Mouse (Mus musculus) forelimb bud, embryonic 11.5 days (tissue): ENCODE measurements around the gene Gdf11.

Experiments
- DNase-seq: peaks from one replicate; pipeline ENCODE4 v3.0.0-alpha.2; 2012; ENCODE audit warnings: low read depth, low spot score

Gdf11 gene

DNA sequence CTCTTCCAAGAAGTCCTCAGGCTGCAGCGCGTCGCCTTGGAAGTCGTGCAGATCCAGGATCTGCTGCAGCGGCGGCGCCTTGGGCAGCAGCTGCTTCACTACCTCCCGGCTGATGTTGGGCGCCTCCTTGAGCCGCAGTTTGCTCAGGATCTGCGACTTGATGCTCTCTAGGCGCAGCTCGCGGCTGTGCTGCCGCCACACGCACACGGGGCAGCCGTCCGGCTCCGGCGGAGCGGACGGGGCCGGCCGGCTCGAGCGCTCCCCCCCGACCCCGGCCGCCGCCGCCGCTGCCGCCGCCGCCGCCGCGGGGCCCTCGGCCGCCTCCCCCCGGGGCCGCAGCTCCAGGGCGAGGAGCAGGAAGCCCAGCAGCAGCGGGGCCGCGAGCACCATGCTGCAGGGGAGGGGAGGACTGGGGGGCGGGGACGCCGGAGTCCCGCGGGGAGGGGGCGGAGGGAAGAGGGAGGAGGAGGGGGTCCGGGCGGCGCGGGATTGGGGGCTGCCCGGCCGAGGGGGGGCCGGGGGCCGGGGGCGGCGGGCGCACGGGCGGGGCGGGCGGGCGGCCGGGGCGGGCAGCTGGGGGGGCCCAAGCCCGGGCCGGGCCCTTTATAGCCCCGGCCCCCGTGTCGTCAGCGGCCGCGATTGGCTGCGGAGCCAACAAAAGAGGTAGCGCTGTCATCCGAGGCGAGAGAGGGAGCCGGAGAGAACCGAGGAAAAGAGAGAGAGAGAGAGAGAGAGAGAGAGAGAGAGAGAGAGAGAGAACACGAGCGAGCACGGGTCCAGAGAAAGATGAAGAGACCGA, at the start of gene Gdf11:
Gene Gdf11, minus strand, starts transcription at position 423 of the 799 bp plus-strand sequence.
- DNase-seq = peak; percentile 90

DNA sequence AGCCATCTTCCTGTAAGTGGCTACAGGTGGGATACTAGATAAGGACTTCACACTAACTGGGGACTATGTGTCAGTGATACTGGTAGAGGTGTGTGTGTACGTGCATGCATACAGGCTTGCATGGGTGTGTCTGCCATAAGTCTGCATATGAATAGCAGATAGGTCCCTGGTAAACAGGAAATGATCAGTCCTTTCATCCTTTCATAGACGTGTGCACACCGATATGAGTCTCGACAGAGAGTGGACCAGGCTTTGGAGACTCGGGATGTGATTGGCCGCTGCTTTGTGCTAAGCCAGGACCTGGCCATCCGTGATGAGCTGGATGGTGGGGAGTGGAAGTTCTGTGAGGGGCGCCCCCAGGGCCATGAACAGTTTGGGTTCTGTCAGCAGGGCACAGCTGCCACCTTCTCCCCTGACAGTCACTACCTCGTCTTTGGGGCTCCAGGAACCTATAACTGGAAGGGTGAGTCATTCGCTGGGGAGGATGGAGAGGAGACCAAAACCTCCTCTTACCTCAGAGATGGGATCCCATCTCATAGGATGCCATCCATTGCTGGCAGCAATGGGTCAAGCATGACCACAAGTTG, 49.0 kb upstream of the Gdf11 start:
- DNase-seq = no peak

DNA sequence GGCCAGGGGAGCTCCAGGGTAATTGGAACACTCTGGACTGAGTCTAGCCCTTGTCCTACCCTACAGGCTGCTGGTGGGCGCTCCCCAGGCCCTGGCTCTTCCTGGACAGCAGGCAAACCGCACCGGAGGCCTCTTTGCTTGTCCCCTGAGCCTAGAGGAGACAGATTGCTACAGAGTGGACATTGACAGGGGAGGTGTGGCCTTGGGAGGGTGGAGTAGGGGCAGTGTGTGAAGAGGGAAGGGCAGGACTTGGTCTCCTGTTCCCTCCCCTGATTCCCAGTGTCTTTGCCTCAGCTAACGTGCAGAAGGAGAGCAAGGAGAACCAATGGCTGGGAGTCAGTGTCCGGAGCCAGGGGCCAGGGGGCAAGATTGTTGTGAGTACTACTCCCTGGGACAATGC, 47.5 kb upstream of the Gdf11 start:
- no peak for DNase-seq

DNA sequence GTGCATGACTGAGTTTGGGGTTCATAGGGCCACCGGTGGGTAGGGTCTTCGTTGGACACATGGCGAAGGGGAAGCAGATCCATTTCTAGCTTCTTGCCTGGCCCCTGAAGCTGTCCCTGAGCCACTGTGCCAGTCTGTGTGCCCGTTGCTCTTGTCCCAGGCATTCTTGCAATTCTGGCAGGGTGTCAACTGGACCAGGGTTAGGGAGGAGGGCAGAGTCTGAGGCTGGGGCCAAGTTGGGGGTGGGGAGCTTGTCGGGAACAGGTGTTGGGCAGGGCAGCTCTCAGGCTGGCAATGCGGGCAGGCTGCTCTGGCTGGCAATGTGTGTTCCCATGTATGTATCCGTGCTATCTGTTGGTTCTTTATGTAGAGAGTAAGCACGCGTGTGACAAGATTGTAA, 46.9 kb upstream of the Gdf11 start:
- DNase-seq = no peak

DNA sequence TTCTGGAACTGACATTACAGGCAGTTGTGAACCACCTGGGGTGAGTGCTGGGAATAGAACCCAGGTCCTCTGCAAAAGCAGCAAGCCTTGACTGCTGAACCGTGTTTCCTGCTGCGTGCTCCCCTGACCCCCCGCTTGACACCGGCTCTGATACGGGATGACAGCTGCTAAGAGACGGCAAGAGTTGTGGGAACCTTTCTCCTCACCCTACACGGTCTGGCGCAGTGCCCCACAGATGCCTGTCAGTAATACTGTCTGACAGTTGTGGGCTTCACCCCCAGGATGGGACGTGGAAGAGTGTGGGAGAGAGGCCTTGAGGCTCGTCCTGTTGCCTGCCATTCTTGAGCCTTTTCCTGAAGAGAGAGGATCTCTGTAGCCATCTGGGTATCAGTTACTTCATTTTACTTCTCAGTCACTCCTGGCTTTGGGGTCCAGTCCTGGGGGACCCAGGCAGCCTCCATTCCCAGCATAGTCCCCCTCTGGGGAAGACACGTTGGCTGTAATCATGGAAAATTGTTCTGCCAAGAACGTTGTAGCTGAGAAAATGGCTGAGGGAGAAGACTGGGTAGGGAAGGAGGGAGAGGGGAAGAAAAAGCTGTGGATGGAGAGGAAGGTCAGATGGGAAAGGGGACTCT, 46.4 kb upstream of the Gdf11 start:
- DNase-seq = no peak

DNA sequence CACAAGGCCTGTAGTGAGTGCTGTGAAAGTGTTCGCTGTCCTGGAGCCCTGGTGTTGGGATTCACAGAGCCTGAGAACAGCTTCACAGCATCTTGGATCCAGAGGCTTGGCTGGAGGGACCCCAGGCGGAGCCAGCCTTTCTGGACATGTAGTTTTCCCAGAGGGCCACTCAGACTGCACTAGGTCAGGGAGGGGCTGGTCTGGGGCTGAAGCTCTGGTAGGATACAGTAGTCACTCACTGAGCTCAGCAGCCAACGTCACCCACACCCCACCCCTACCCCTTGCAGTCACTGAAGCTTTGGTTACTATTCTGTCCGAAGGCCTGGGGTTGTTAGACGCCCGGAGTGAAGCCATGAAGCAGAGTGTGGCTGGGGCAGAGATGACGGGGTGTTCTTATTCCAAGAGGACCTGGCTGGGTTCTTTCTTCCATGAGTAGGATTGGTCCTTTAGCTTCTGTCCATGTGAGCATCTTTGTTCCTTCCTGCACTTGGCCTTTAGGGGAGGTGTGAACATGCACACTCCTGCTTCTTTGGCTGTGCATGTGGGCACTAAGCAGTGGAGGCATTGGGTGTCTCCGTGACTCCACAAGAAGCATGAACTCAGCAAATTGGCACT, 44.4 kb upstream of the Gdf11 start:
- DNase-seq = no peak

DNA sequence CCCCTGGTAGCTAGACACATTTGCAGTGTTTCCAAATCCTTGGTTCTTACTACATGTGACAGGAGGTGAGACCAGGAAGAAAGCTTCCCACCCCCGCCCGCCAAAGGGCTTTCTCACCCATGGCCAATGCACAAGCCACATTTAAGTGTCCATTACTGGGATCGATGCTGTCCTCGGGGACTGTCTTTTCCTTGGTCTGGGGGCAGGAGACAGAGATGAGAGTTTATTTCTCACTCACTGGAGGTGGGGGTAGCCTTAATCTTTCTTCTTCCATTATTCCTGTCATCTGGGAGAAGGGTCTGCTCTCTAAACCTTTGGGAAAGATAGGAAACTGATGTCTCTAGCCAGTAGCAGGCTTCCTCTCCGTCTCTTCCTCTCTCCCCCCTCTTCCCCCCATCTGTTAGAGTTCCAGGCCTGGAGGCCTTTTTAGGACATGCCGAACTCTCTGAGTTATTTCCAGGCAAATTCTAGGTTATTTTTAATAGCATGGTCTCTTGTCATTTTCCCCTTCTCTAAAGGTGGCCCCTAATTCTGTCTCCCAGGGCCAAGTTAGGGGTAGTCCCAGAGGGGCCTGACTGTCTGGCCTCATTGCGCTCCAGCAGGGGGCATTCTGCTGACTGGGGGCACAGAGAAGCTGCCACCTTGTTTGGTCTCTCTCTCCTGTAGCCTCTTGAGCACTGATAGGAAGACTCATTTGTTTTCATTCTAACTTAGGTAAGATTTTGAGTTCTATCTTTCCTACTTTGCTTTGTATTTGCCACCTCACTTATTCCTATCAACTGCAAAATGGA, 43.7 kb upstream of the Gdf11 start:
- DNase-seq = no peak

DNA sequence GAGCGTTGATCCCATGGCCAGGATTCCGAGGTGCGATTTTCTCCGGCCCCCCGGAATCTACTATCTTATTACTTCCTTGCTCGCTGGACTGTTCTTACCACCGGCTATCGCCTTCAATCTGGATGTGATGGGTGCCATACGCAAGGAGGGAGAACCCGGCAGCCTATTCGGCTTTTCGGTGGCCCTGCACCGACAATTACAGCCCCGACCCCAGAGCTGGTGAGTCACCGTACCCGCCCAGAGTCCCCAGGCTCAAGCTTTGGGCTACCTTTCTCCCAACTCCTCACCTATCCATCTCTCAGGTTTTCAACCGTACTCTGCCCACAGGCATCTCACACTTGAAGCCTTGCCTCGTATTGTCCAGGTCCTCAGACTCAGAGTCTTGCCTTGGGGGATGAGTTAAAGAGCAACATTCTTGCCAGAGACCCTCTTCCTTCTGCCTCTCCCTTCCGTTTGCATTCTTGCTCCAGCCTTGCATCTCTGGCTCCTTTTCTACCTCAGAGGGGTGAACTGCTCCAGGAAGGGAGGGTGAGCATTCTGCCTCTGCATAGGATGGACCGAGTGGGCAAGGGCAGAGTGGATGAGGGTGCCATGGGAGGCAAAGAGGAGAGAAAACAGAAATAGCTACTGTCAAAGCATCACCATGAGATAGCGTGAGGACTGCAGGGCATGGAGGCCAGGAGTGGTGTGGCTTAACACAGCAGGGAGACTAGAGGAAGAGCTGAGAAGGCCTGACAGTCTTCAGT, 42.6 kb upstream of the Gdf11 start:
- DNase-seq = no peak

DNA sequence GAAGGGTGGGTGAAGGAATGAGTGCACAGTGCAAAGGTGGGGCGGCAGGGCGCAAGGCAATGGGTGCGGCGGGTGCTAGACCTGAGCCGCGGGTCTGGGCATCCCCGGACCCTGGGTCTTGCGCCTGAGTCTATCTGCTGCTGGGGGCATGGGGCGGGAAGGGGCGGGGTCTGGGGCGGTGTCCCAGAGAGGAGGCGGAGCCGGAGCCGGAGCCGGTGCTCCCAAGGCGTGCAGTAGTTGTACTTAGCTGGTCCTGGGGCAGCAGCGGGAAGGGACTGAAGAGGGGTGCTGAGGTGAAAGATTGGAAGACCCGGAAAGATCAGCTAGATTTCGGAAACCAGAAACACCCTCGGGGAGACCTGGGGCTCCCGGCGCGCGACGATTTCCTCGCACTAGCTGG, 42.1 kb upstream of the Gdf11 start, which contains the start of gene Itga7:
Gene Itga7, plus strand, starts transcription at position 245 of the 400 bp plus-strand sequence.
- no peak for DNase-seq

DNA sequence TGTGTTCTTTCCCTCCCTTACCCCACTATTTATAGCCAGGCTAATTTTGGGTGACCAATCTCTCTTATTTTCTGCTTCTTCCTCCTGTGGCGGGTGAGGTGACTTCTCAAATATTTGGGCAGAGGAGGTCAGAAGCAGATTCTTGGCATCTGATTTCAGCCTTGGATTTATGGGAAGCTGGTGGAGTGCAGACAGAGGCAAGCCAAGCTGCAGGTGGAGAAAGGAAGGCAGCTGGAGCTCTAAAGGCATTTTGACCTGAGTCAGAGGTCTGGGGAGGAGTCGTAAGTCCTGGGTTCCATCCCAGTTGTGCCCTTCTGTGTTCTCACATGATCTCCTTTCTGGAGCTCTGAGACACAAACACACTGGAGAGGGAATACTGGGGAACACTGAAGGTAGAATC, 39.9 kb upstream of the Gdf11 start:
- no peak for DNase-seq

DNA sequence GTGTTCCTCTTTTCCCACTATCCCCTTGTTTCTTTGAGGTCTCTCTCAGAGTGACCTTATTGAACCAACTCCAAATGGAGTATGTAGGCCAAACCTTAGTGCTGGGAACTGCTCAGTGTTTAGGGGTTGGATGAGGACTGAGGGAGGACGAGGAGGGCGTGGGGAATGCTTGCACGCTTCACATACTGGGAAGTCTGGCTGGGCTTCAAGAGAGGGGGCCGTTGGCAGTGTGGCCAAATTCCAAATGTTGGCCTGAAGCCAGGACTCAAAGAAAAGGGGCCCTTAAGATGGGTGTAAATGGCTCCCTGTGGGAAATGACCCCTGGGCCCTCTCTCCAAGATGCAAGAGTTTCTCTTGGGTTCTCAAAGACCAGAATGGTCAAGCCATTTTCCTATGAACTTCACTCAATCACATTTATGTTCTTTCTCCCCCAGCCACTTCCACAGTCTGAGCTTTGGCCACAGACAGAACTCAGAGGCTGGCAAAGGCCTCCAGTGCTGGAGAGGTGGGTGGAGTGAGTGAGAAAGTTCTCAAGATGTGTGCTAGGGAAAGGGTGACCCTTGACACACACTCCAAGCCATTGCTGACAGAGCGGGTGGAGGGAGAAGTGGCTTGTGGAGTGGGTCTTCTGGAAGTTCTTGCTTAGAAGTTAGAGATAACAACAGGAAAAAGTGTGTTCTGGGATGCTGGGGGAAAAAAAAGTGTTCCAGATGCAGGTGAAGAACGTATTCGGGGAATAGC, 38.3 kb upstream of the Gdf11 start:
- DNase-seq = no peak

DNA sequence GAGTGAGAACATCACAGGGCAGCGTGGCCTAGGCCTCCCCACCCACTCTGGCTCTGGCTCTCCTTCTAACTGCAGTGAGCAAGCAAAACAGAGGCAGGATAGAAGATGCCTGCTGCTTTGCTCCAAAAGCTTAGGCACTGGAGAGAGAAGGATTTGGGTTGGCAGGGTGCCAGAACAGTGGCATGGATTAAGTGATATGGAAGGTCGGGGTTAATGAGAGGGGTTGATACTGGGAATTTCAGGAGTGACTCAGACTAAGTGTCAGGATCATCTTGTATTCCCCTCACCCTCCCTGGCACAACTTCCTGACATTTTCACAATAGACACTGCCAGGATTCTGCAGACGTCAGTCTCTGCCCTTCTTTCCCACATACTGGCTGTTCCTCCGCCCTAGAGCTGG, 36.8 kb upstream of the Gdf11 start:
- no peak for DNase-seq

DNA sequence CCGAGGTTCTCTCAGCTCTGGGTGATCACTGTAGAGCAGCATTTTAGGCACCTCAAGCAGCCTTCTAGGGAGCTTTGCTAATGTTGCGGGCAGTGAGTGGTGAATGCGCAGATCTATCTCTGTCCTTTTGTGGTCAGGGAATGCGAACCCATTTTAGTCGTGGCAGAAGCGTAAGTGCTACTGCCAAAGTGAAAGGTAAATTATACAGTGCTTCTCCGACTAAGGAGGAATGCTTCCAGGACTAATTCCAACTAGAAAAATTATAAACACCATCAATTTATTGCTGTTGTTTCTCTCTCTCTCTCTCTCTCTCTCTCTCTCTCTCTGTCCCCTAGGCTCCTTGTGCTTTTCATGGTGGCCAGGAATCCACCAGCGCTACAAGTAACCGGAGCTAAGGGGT, 32.4 kb upstream of the Gdf11 start, which contains the start of gene Bloc1s1:
Gene Bloc1s1, minus strand, starts transcription at position 101 of the 400 bp plus-strand sequence.
- DNase-seq = no peak

DNA sequence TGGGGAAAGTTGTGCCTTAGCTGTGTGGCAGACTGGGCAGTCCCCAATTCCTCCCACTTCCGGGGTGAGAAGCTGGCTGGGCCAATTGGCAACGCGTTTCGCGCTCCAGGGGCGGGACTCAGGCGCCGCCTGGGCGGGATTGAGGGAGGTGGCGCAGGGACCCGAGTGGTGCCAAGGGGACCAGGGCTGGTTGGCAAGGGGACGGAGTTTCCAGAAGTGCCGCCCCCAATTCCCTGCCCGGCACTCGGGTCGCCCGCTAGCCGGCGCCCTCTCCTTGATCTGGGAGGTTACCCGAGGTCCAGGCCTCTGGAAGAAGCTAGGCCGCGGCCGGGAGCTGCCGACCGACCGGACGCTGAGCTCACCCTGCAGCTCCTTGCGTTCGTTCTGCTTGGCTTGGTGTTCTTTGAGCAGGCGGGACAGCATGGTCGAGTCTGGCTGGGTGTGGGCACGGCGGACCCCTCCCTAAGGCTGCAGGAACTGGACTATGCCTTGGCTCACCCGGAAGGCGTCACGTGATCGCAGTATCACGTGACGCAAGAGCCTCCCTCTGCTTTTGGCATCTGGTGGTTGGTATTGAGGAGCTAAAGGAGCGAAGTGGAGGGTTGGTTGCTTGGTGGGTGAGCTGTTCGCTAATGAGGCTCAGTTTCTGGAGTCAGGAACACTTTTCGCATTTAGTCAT, 31.6 kb upstream of the Gdf11 start:
- peak; percentile 99 for DNase-seq

DNA sequence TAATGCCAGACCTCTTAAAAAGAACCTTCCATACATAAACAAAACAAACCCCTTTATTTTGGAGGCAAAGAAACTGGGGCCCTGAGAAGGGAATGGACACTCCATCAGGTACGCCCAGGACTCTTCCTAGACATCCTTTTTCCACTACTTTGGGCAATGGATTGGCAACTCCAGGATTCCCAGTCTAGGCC, 31.2 kb upstream of the Gdf11 start, which contains the start of gene Rdh5:
Gene Rdh5, minus strand, starts transcription at position 67 of the 191 bp plus-strand sequence.
- no peak for DNase-seq

DNA sequence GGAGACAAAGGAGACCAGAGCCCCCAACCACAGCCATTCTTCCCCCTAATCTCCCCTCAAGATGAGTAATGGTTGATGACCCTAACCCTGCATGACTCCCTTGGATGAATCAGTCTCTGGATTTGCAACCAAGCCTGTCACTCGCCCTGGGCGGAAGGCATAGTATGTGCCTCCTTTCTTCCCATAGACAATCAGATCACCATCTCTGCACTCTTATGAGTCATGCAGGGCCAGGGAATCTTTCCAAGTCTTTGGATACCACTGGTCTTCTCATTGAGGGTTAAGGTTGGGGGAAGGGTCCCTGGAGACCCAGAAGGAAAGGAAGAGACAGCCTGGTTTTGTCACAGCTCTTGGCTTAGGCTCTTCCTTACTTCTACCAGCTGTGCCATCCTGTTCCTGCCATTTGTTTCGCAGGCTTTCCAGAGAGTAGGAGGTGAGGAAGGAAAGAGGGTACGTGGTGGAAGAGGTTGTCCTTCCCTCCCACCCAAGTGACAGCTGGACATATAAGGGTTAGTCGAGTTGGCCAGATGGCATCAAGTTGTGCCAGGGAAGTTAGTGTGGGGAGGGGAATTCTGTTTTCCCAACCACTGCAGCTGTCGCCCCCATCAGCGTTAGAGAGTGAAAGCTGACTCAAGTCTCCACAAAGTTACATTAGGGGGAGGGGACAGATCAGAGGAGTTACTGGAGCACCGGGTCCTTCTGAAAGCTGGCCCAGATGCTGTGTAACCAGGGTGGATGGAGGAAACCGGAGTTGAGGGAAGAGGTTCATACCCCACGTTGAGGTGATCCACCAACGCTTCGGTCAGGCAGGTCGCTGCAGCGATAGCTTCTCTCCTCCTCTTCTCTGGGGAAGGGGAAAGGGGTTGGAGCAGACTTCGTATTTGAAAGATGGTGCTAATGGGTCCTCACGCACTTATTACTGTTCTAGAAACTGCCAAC, 30.6 kb upstream of the Gdf11 start:
- DNase-seq = no peak

DNA sequence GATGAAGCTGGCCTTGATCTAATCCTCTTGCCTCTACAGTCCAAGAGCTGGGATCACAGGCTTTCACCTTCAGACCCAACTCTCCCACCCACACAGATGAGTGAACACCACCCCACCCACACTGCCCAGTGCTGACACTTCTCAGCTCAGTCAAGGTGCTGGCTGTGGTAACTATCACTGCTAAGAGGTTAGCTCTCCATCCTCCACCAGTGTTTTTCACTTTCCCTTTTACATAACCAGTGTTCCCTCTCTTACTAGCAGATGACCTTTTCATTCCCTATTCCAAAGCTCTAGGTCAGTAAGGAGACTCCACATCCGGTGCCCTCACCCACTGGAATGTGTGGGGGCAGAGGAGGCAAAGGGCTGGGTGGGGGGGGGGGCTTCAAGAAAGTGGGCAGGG, 29.7 kb upstream of the Gdf11 start:
- no peak for DNase-seq

DNA sequence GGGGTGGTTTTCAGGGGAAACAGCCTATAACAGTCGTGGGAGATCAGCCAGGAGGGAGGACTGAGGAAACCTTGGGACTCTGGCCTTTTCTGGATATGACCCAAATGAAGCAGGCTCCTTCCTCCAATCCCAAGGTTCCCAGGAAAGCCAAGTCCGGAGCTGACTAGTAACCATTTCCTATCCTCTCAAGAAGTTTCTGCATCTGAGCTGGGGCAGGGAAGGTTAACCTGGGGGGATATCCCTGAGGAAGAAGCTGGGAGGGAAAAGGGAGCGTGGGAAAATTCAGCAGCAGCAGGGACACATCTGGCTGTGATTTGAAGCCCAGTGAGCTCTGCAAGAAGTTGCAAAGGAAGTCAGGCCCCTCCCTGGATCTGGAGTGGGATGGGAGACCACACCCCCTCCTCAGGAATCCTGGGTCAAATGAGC, 29.2 kb upstream of the Gdf11 start:
- no peak for DNase-seq

DNA sequence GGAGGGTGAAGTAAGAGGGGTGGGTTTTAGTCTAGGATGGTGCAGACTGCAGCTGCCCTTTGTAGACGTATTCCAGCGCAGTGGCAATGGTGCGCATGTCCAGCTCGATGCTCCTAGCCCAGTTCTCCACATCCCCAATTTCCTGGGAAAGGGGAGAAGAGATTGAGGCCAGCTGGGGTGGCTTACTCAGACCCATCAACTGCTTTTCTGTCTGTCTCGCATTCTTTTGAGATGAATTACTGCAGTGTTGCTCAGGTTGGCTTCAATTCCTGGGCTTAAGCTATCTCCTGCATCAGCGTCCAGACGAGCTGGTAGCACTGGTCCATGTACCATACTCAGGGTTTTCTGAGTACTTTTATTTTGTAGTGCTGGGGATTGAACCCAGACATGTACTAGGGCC, 28.4 kb upstream of the Gdf11 start:
- no peak for DNase-seq
